Mouse (Mus musculus): ENCODE data around the gene Prokr1. TPM values are rescaled to one million over a fixed set of nuclear protein-coding genes. Genes with fewer than 3 reads are reported as not detected.
"Not testable (repeated sequence)": the region's sequence is repeated elsewhere in the genome, so short reads cannot be mapped to it uniquely, and the experiment has no call there.

Gene Prokr1
- polyA plus RNA-seq (2015; fragmentation: Nextera tagmentation; extraction: Ambion mirVana): 2.7 and 3.1 TPM in 2 replicates

DNA sequence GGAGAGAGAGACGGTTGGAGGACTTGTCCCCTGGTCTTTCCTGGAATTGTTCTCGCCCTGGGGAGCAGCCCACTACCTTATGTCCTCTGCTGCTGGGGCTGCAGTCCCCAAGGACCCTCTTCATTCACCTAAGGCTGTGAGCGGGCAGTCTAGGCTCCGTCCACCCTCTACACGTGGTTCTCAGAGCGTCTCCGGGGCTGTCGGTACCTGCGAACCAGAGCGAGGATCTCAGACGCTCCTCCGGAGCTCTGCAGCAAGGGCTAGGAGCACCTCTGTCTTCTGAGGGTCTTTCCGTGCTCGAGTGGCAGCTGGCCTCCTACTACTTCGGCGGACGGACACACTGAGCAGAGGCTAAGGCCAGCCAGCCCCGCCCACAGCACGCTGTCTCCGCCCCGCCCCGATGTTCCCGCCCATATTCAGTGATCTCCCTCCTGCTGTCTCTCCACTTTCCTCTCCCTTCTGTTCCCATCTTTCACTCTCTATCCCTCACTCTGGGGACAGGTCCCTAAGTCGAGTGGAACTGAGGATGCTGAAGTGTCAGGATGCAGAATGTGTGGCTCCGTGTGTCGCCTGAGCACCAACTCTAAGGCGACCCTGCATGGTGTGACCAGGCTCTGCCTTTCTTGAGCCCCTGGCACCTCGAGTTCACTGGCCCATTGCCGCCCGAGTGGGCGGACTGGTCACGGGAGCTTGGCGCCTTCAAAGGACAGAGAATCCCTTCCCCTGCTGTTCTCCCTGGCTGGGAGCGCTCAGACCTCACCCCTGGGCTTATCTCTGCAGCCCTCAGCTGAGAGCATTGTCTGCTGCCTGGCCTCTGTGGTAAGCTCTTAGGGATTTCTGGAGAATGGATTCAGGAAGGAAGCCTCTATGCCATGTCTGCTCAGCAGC is at the start of gene Prokr1:
Gene Prokr1 (minus strand): TSS at position 350 of the 888 bp plus-strand sequence.
- peak within 1 kb of the TSS; percentile 94 for H3K4me2 ChIP-seq
- H3K9me3 ChIP-seq: no peaks in the 10 kb centered on the region
- H3K36me3 ChIP-seq: no peaks in the 10 kb centered on the region
- under 1% methylated on average over 34 of the region's 34 CpGs for WGBS
- peak within 1 kb of the TSS; percentile 55 for H3K9ac ChIP-seq
- H3K4me3 ChIP-seq: peak within 1 kb of the TSS; percentile 52
- H3K27ac ChIP-seq (replicated peaks): peak within 1 kb of the TSS; percentile 27; the same call in 1 of the 2 replicates
- H3K27me3 ChIP-seq: peaks cover 8% of the 10 kb centered on the region; the same call in 1 of the 2 replicates
- peak; percentile 90 for ATAC-seq (ENCODE audit: low FRiP score, low read depth)
- H3K4me1 ChIP-seq (replicated peaks): peaks cover 20% of the 10 kb centered on the region

DNA sequence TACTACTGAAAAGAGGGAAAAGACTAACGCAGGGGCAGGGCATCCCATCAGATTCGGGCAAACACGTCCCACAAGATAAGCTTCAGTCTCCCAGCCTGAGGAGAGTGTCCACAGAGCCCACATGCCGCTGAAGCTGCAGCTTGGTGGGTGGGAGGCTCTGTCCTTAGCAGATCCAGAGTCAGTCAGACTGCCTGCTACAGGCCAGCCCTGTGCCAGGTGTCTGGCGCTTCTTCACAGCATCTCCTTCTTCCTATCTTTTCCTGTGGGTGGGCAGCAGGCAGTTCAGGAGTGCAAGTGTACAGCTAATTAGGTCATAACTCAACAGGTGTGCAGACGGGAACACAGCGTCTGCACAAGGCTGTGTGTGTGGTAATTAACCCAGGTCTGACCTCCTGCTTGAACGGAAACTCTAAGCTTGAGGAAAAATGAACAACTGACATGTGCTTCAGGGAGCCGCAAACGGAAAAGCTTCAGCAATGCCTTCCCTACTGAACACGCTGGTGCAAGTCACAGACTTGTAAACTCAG is 47.7 kb upstream of the Prokr1 start:
- Histone ChIP-seq H3K4me2 (no peak overlapping the region), H3K36me3 (peaks cover 5% of the 10 kb centered on the region; the same call in 1 of the 2 replicates), H3K27me3 (no peaks in the 10 kb centered on the region), H3K9me3 (no peaks in the 10 kb centered on the region), H3K27ac (replicated peaks) (no peak overlapping the region), H3K9ac (no peak overlapping the region), H3K4me1 (replicated peaks) (no peaks in the 10 kb centered on the region), H3K4me3 (no peak overlapping the region)
- no peak for ATAC-seq (ENCODE audit: low FRiP score, low read depth)
- WGBS: 74% methylated on average over 11 of the region's 11 CpGs

DNA sequence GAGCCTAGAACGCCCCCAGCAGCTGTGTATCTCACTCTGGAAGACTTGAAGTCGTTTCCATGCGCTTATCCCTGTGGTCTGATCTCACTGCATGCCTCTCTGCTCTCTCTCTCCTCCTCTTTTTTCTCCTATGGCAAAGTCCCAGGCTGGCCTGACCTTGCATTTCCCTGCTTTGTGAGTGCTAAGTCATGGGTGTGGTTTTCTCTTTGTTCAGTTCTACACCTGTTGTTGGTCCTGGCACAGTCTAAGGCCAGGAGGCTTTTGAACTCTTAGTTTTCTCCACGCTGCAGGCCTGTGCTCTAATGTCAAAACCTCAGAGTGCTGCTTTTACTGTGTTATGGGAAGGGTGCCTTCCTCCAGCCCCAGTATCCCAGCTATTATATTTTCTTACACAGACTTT is 41.6 kb upstream of the Prokr1 start:
- no peak overlapping the region for H3K9ac ChIP-seq
- H3K27me3 ChIP-seq: no peaks in the 10 kb centered on the region
- no peak overlapping the region for H3K4me3 ChIP-seq
- no peak overlapping the region for H3K4me2 ChIP-seq
- WGBS: 78% methylated on average over 4 of the region's 4 CpGs
- H3K4me1 ChIP-seq (replicated peaks): no peaks in the 10 kb centered on the region
- no peaks in the 10 kb centered on the region for H3K36me3 ChIP-seq
- no peak overlapping the region for H3K27ac ChIP-seq (replicated peaks)
- H3K9me3 ChIP-seq: no peaks in the 10 kb centered on the region
- ATAC-seq (ENCODE audit: low FRiP score, low read depth): no peak

DNA sequence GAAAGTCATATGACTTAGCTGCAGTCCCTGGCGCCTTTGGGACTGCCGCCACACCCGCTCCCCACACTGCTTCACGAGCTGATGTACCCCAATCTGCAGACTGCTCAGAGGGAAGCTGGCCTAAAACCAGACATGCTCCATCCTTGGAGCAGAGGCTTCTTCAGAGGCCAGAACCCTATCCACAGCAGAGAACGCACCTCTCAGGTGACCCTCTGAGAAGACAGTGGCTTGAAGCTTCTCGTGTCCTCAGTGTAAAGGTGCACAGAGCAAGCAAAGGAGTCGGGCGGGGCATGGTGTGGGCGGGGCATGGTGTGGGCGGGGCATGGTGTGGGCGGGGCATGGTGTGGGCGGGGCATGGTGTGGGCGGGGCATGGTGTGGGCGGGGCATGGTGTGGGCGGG is 38.4 kb upstream of the Prokr1 start:
- not testable (repeated sequence) for ATAC-seq (ENCODE audit: low FRiP score, low read depth); H3K4me1 ChIP-seq (replicated peaks); H3K4me3 ChIP-seq; H3K9me3 ChIP-seq; H3K9ac ChIP-seq; H3K27me3 ChIP-seq; H3K36me3 ChIP-seq; H3K27ac ChIP-seq (replicated peaks); H3K4me2 ChIP-seq
- 70% methylated on average over 15 of the region's 15 CpGs for WGBS

DNA sequence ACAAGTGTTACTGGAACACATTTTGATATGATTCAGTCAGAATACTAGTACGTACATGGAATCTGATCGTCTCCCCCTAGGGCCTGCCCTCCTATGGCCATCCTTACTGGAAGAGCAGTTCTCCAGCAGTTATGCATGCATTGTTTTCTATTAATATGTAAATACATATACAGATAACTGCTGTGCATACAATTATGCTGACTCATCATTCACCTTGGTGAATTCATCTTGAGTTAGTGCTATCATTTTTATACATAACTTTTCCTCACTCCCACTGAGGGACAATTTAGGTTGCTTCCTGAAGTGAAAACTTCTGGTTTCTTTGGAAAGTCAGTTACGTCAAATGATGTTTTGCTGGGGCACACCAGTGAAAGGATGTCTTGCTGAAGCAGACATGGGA is 32.6 kb upstream of the Prokr1 start:
- WGBS: 83% methylated on average over 3 of the region's 3 CpGs
- H3K27me3 ChIP-seq: no peaks in the 10 kb centered on the region
- H3K9ac ChIP-seq: no peak overlapping the region
- H3K36me3 ChIP-seq: no peaks in the 10 kb centered on the region
- ATAC-seq (ENCODE audit: low FRiP score, low read depth): no peak
- H3K4me2 ChIP-seq: no peak overlapping the region
- H3K4me3 ChIP-seq: no peak overlapping the region
- peaks cover 4% of the 10 kb centered on the region; the same call in 1 of the 2 replicates for H3K4me1 ChIP-seq (replicated peaks)
- no peaks in the 10 kb centered on the region for H3K9me3 ChIP-seq
- no peak overlapping the region for H3K27ac ChIP-seq (replicated peaks)

DNA sequence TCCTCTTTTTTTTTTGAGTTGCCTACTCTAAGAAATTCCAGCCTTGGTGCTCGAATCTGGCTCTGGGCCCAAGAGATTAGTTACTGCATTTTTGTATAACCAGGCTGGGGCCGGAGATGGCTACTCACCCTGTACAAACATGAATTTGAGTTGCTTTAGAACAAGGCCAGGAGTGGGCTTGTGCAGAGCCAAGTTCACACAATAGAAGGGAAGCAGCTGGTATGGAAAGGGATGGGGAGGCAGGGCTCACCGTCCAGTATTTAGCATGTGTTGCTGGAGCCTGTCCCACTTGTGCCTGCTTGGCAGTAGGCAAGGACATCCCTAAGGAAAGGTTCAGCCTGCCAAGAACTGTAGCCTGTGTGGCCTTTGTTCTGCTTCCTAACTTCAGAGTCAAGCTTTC is 30.7 kb upstream of the Prokr1 start:
- H3K36me3 ChIP-seq: no peaks in the 10 kb centered on the region
- no peak overlapping the region for H3K4me3 ChIP-seq
- 46% methylated on average over 3 of the region's 3 CpGs for WGBS
- no peaks in the 10 kb centered on the region for H3K9me3 ChIP-seq
- no peaks in the 10 kb centered on the region for H3K27me3 ChIP-seq
- peak overlapping the region; percentile 32 for H3K27ac ChIP-seq (replicated peaks)
- no peak overlapping the region for H3K4me2 ChIP-seq
- H3K4me1 ChIP-seq (replicated peaks): peaks cover 4% of the 10 kb centered on the region; the same call in 1 of the 2 replicates
- no peak overlapping the region for H3K9ac ChIP-seq
- peak; percentile 95 for ATAC-seq (ENCODE audit: low FRiP score, low read depth)

DNA sequence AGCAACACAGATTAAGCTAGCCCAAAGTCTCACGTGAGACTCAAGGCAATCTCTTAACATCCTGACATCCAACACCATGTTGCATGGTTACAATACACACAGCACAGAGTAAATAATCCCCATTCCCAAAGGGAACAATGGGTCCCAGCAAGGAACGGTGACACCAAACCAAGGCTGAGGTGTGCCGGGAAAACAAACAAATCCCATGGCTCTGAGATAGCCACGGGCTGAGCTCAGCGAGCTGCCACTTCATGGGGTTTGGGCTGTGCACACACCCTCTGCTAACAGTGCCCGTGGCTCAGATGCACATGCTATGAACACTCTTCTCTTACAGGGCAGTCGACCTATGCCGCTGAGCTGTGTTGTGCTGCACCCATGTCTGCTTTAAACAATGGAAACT is 27.5 kb upstream of the Prokr1 start:
- Histone ChIP-seq H3K9ac (no peak overlapping the region), H3K4me3 (no peak overlapping the region), H3K27me3 (no peaks in the 10 kb centered on the region), H3K4me1 (replicated peaks) (peaks cover 4% of the 10 kb centered on the region; the same call in 1 of the 2 replicates), H3K9me3 (no peaks in the 10 kb centered on the region), H3K4me2 (no peak overlapping the region), H3K27ac (replicated peaks) (no peak overlapping the region), H3K36me3 (no peaks in the 10 kb centered on the region)
- no peak for ATAC-seq (ENCODE audit: low FRiP score, low read depth)
- WGBS: 76% methylated on average over 8 of the region's 8 CpGs

GRCm38 (mm10) chr6:87615696-87616083 is 25.1 kb upstream of the Prokr1 start:
- 71% methylated on average over 14 of the region's 14 CpGs for WGBS
- no peak for ATAC-seq (ENCODE audit: low FRiP score, low read depth)

DNA sequence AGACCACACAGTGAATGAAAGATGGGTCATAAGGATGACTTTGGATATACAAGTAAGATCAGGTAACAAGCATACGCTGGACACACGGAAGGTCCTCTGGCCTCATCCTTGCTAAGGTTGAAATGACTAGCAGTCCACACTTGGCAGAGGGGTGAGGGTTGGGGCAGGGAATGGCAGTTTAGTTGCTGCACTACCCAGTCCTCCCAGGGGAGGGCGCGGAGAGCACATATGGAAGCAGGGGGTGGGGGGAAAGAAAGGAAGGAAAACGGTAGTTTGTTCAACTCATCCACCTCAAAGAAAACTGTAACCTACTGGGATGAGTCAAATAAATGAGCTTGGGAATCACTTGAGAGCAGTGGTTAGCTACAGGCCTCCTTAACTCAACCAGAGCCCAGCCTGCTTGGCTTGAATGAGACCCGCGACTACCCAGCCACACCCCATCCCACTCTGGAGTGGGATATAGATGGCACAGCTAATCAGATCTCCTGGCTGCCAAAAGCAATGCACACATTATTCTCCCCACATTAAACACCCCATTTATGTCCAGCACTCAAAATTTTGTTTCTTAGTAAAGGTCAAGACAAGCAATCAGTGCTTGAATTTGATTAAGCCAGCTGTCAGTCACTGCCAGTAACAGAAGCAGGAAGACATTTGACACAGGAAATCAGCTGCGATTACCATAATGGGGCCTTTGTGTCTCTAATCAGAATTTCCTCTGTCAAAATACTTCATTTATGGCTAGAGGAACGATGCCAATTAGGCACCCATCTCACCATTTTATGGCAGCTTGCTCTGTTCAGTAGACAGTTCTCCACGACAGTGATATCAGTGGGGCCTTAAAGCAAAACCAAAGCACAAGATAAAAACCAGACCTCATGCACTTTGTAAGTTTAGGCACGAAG is 24.5 kb upstream of the Prokr1 start:
- no peaks in the 10 kb centered on the region for H3K27me3 ChIP-seq
- no peak overlapping the region for H3K9ac ChIP-seq
- no peaks in the 10 kb centered on the region for H3K36me3 ChIP-seq
- H3K9me3 ChIP-seq: no peaks in the 10 kb centered on the region
- no peak overlapping the region for H3K4me2 ChIP-seq
- ATAC-seq (ENCODE audit: low FRiP score, low read depth): no peak
- H3K4me1 ChIP-seq (replicated peaks): no peaks in the 10 kb centered on the region
- WGBS: 61% methylated on average over 11 of the region's 11 CpGs
- H3K4me3 ChIP-seq: no peak overlapping the region
- H3K27ac ChIP-seq (replicated peaks): no peak overlapping the region

More at GRCm38 (mm10) chr6:87615696-87616083, 25.1 kb upstream of the Prokr1 start:
- Histone ChIP-seq H3K27ac (replicated peaks) (no peak overlapping the region), H3K4me2 (no peak overlapping the region), H3K4me3 (no peak overlapping the region), H3K9ac (no peak overlapping the region), H3K9me3 (no peaks in the 10 kb centered on the region), H3K4me1 (replicated peaks) (no peaks in the 10 kb centered on the region), H3K27me3 (no peaks in the 10 kb centered on the region), H3K36me3 (no peaks in the 10 kb centered on the region)

GRCm38 (mm10) chr6:87599825-87600224 is 9.3 kb upstream of the Prokr1 start:
- Histone ChIP-seq H3K9ac (no peak overlapping the region), H3K4me1 (replicated peaks) (0 out of 2 replicates have a peak, but pooled peaks cover 5% of the 10 kb centered on the region), H3K27me3 (no peaks in the 10 kb centered on the region), H3K27ac (replicated peaks) (no peak overlapping the region), H3K9me3 (no peaks in the 10 kb centered on the region), H3K4me3 (no peak overlapping the region), H3K4me2 (no peak overlapping the region), H3K36me3 (no peaks in the 10 kb centered on the region)
- ATAC-seq (ENCODE audit: low FRiP score, low read depth): no peak

DNA sequence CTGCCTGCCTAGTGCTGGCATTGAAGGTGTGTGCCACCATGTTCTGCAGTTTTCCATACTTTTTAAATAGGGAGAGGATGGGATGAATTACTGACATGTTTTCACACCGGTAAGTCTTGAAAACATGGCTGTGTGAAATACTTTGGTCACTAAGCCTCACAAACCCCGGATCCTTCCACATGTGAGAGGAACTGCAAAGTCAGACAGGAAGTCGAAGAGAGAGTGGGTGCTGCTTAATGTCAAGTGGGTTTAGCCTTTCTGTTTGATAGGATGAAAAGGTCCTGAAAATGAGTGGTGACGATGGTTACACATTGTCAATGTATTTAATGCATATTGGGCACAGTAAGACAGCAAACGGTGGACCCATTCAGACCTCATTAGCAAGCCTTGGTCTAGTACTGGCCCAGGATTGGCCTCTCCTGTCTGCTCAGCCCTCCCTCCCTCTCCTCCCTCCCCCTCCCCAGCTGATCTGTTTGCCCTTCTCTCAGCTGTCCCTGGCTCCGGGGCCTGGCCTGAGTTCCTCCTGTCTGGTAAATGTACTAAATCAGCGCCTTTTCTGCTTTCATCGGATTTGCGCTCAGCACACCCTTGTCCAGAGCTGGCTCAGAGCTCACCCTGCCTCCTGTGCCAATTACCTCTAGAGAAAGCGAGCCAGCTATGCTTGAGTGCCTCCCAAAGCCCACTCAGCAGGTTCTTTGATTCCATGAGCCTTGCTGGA is 6.7 kb upstream of the Prokr1 start:
- Histone ChIP-seq H3K27me3 (no peaks in the 10 kb centered on the region), H3K27ac (replicated peaks) (0 out of 2 replicates have a peak overlapping the region, but pooled peaks have one; percentile 21), H3K4me2 (no peak overlapping the region), H3K9me3 (no peaks in the 10 kb centered on the region), H3K9ac (no peak overlapping the region), H3K4me3 (no peak overlapping the region), H3K4me1 (replicated peaks) (0 out of 2 replicates have a peak, but pooled peaks cover 5% of the 10 kb centered on the region), H3K36me3 (no peaks in the 10 kb centered on the region)
- 33% methylated on average over 10 of the region's 10 CpGs for WGBS
- peak; percentile 91 for ATAC-seq (ENCODE audit: low FRiP score, low read depth)
